Mouse (Mus musculus) CH12.LX (cell line): ENCODE data around the gene St6galnac4. TPM values are rescaled to one million over a fixed set of nuclear protein-coding genes. Genes with fewer than 3 reads are reported as not detected.
A peak's percentile ranks its signal among the peaks of the same experiment; 100 is the strongest.

Experiments
- DNase-seq: peaks from one replicate; pipeline ENCODE4 v3.0.0-alpha.2; 2013; ENCODE audit errors: extremely low read depth
- H3K27ac ChIP-seq: 2 replicates; pipeline ENCODE4 v1.5.1; 2012; ENCODE audit warnings: low read depth, mild to moderate bottlenecking, control low read depth, moderate library complexity; ENCODE audit not compliant: insufficient read depth
- H3K27me3 ChIP-seq: replicated peaks from 2 replicates; pipeline ENCODE3; 2012; ENCODE audit warnings: inconsistent platforms
- H3K36me3 ChIP-seq, 2 experiments: replicated peaks in 1 of 2; 2 replicates each; pipeline versions ENCODE3 to v1.6.1; 2012; ENCODE audit warnings: inconsistent platforms in 1 of 2, low read length in 1 of 2, mild to moderate bottlenecking in 1 of 2, mixed read lengths in 1 of 2, moderate library complexity in 1 of 2; ENCODE audit not compliant: control insufficient read depth in 1 of 2, insufficient read depth in 1 of 2
- H3K4me1 ChIP-seq, 2 experiments: 2 replicates each; pipeline ENCODE4 v1.6.1; 2012; ENCODE audit warnings: inconsistent platforms in 1 of 2, moderate library complexity in 1 of 2; ENCODE audit not compliant: insufficient read depth in 2 of 2, control insufficient read depth in 1 of 2
- H3K4me2 ChIP-seq: 2 replicates; pipeline ENCODE4 v1.6.1; 2012; ENCODE audit warnings: low read depth, mild to moderate bottlenecking, control low read depth; ENCODE audit not compliant: poor library complexity, insufficient read depth, severe bottlenecking
- H3K4me3 ChIP-seq, 3 experiments: fragments of 150-350 bp in 1 of 3; sonication (generic) in 1 of 3; replicated peaks in 1 of 3; 2 replicates each; pipeline versions ENCODE3 to v1.5.1; 2011 to 2012; ENCODE audit warnings: low read depth in 2 of 3, low read length in 2 of 3, mild to moderate bottlenecking in 2 of 3, moderate library complexity in 2 of 3, control low read depth in 1 of 3, improper control_type of control experiment in 1 of 3, inconsistent platforms in 1 of 3, mixed read lengths in 1 of 3; ENCODE audit not compliant: poor library complexity in 1 of 3
- H3K79me2 ChIP-seq: replicated peaks from 2 replicates; pipeline ENCODE4 v1.6.1; 2012; ENCODE audit warnings: mild to moderate bottlenecking, moderate library complexity; ENCODE audit not compliant: control insufficient read depth, poor library complexity, insufficient read depth, severe bottlenecking; ENCODE audit errors: extremely low read depth
- H3K9ac ChIP-seq: 2 replicates; pipeline ENCODE4 v1.6.1; 2012; ENCODE audit warnings: low read depth, mild to moderate bottlenecking, control low read depth, moderate library complexity; ENCODE audit not compliant: insufficient read depth
- H3K9me3 ChIP-seq: replicated peaks from 2 replicates; pipeline ENCODE3; 2012; ENCODE audit warnings: low read length, inconsistent platforms, mixed read lengths
- CHD2 ChIP-seq: IDR thresholded peaks from 2 replicates; pipeline ENCODE4 v1.6.1; 2011; ENCODE audit warnings: low read length, improper control_type of control experiment
- CTCF ChIP-seq, 2 experiments: IDR thresholded peaks in 1 of 2; conservative IDR thresholded peaks in 1 of 2; 2 replicates each; pipeline ENCODE4 v1.5.1; 2011 to 2012; ENCODE audit warnings: low read depth in 2 of 2, low read length in 2 of 2, improper control_type of control experiment in 1 of 2, inconsistent platforms in 1 of 2, mild to moderate bottlenecking in 1 of 2, moderate library complexity in 1 of 2
- ELF1 ChIP-seq: IDR thresholded peaks from 2 replicates; pipeline ENCODE4 v1.6.1; 2014; ENCODE audit warnings: low read depth, mild to moderate bottlenecking, inconsistent platforms, low read length, improper control_type of control experiment
- HCFC1 ChIP-seq: IDR thresholded peaks from 2 replicates; pipeline ENCODE4 v1.6.1; 2012; ENCODE audit warnings: low read depth, mild to moderate bottlenecking, inconsistent platforms, low read length, improper control_type of control experiment
- KAT2A ChIP-seq: IDR thresholded peaks from 2 replicates; pipeline ENCODE4 v1.6.1; 2012; ENCODE audit warnings: low read length, improper control_type of control experiment, inconsistent platforms; ENCODE audit not compliant: insufficient replicate concordance
- MAFK ChIP-seq: IDR thresholded peaks from 2 replicates; pipeline ENCODE4 v1.6.1; 2011; ENCODE audit warnings: low read length, improper control_type of control experiment; ENCODE audit not compliant: insufficient replicate concordance
- MEF2A ChIP-seq: IDR thresholded peaks from 2 replicates; pipeline ENCODE4 v1.6.1; 2014; ENCODE audit warnings: low read depth, mild to moderate bottlenecking, inconsistent platforms, low read length, improper control_type of control experiment, borderline replicate concordance
- MXI1 ChIP-seq: IDR thresholded peaks from 2 replicates; pipeline ENCODE4 v1.6.1; 2011; ENCODE audit warnings: mild to moderate bottlenecking, low read depth, low read length, improper control_type of control experiment
- PAX5 ChIP-seq: IDR thresholded peaks from 2 replicates; pipeline ENCODE4 v1.6.1; 2012; ENCODE audit warnings: low read length, inconsistent platforms, mixed read lengths
- RAD21 ChIP-seq: IDR thresholded peaks from 2 replicates; pipeline ENCODE4 v1.6.1; 2011; ENCODE audit warnings: low read depth, mild to moderate bottlenecking, low read length, improper control_type of control experiment, moderate library complexity
- RCOR1 ChIP-seq: conservative IDR thresholded peaks from 2 replicates; pipeline ENCODE4 v1.6.1; 2012; ENCODE audit warnings: low read depth, mild to moderate bottlenecking, inconsistent platforms, low read length, improper control_type of control experiment
- SIN3A ChIP-seq: IDR thresholded peaks from 2 replicates; pipeline ENCODE4 v1.6.1; 2012; ENCODE audit warnings: low read length, improper control_type of control experiment, inconsistent platforms
- SMC3 ChIP-seq: IDR thresholded peaks from 2 replicates; pipeline ENCODE4 v1.6.1; 2011; ENCODE audit warnings: low read depth, low read length, improper control_type of control experiment
- UBTF ChIP-seq: IDR thresholded peaks from 2 replicates; pipeline ENCODE4 v1.6.1; 2012; ENCODE audit warnings: low read depth, mild to moderate bottlenecking, inconsistent platforms, low read length, improper control_type of control experiment, moderate library complexity
- ZMIZ1 ChIP-seq: IDR thresholded peaks from 2 replicates; pipeline ENCODE4 v1.6.1; 2012; ENCODE audit warnings: low read depth, mild to moderate bottlenecking, inconsistent platforms, low read length, improper control_type of control experiment
- dilution Hi-C: fragments of 300-500 bp; cut with MboI; formaldehyde crosslinking; loops from 2 replicates; pipeline ENCODE4 v1.14.3; 2020; ENCODE audit warnings: low sequenced_read_pairs; ENCODE audit not compliant: extremely low pct_unique_long_range_greater_than_20kb, extremely low pct_ligation_motif_present
- in situ Hi-C: fragments of 300-500 bp; cut with MboI; formaldehyde crosslinking; loops from 3 replicates; pipeline ENCODE4 v1.14.3; 2019; ENCODE audit warnings: low sequenced_read_pairs, low pct_ligation_motif_present, low pct_unique_long_range_greater_than_20kb, mixed read lengths
- polyA plus RNA-seq: library from polyadenylated mRNA; unstranded; fragments of >175 nt; gene quantifications from 2 replicates; pipeline ENCODE4 v1.2.1, GENCODE M21; 2012; ENCODE audit warnings: low read depth; ENCODE audit not compliant: insufficient read length
- total RNA-seq, 2 experiments: library from RNA; depleted of rRNA; stranded (reverse); fragments of 300-350 nt in 1 of 2; fragments of >200 nt in 1 of 2; gene quantifications; 2 replicates each; pipeline ENCODE4 v1.2.3; 2012 to 2014

Gene St6galnac4
- total and polyA plus RNA-seq, 3 experiments, result 51.9 to 81.7 (median 58.3) TPM

DNA sequence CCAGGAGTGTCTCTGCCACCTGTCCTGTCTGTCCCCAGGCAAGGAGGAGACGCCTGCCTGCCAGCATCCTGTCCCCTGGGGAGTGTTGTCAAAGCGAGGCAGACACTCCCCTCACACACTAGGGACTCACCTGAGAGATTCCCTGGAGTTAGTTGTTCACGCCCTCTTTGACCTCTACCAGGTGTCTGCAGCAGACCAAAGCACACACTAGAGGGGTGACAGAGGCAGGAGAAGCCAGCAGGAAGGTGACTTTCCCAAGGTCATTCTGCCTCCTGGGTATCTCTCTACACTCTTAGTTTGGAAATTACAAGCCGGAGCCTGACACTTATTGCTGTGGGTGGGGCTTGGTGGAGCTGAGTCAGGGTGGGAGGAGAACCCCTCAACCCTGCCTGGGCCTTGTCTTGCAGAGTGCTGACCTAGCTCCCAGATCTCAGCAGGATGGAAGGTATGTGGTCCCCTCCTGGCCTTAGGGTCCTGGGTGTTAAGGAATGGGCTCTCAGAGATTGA lies 41.2 kb downstream of the St6galnac4 start:
- no peak overlapping the region for H3K4me2 ChIP-seq
- dilution Hi-C loops, result no loop called here
- no peak overlapping the region for H3K9ac ChIP-seq
- no peaks in the 10 kb centered on the region for H3K27me3 ChIP-seq
- H3K36me3 ChIP-seq, result peaks cover 0 to under 1% of the 10 kb centered on the region in 2 experiments
- in situ Hi-C loops, result no loop called here
- H3K27ac ChIP-seq, result no peak overlapping the region
- TF ChIP-seq MEF2A, result no peak
- TF ChIP-seq ELF1, result no peak
- no peak for TF ChIP-seq HCFC1
- no peak for TF ChIP-seq KAT2A
- TF ChIP-seq CTCF (conservative IDR thresholded peaks at IDR 0.05 in 1 of 2, IDR thresholded peaks at IDR 0.05 in 1 of 2; ENCODE audit: low read depth in 2 of 2, low read length in 2 of 2), result no peak
- no peak for TF ChIP-seq PAX5
- TF ChIP-seq SIN3A, result no peak
- TF ChIP-seq, all 38 proteins: peak for 0
- Histone ChIP-seq H3K4me3 (no peak overlapping the region), H3K79me2 (no peaks in the 10 kb centered on the region), H3K9me3 (no peaks in the 10 kb centered on the region), H3K4me1 (peaks cover 14 to 33% of the 10 kb centered on the region in 2 experiments)
- no peak for DNase-seq

- H3K4me1 ChIP-seq, result peaks cover 14 to 33% of the 10 kb centered on the region in 2 experiments
- H3K36me3 ChIP-seq, result peaks cover 0 to under 1% of the 10 kb centered on the region in 2 experiments
- H3K79me2 ChIP-seq, result no peaks in the 10 kb centered on the region
- H3K9ac ChIP-seq, result no peak overlapping the region
- TF ChIP-seq CHD2, result no peak
- TF ChIP-seq HCFC1, result no peak
- TF ChIP-seq MAFK, result no peak
- TF ChIP-seq MEF2A, result no peak
- TF ChIP-seq RAD21, result no peak
- TF ChIP-seq UBTF, result no peak
- no peak for TF ChIP-seq ZMIZ1
- no peak for TF ChIP-seq SMC3
- H3K27ac ChIP-seq, result no peak overlapping the region
- no peaks in the 10 kb centered on the region for H3K9me3 ChIP-seq
- no peak for DNase-seq
- H3K27me3 ChIP-seq, result no peaks in the 10 kb centered on the region
- in situ Hi-C loops (no loop called here), dilution Hi-C loops (no loop called here)
- H3K4me2 ChIP-seq, result no peak overlapping the region
- H3K4me3 ChIP-seq, result no peak overlapping the region
Observed at GRCm38 (mm10) chr2:32628729-32629128, 41.8 kb downstream of the St6galnac4 start.

DNA sequence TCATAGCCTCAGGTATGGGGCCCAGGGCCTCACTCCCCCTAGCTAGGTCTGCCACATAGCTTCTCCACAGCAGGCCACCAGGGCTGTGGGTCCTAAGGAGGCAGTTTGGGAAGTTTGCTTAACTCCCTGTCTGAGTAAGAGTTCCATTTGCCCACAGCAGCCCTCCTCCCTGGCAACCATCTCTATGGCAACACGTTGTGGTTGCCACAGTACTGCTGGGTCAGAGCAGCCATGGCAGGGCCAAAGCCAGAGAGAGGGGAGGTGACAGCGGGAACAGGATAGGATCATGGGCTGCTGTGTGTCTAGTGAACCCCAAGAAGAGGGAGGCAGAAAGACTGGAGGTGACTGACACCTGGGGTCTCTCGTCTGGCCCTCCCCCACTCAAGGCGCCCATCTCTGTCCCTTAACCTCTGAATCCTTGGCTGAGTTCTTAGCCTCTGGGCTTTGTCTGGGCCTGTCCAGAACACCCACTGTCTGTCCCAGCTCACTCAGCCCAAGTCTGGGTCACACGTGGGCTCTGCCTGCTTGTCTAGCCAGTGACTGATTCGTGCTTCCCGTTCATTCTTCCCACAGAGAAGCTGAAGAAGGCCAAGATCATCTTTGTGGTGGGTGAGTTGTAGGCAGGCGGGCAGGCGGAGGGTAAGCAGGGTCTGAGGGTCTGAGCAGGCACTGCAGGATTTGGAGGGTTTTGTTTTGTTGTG lies 42.5 kb downstream of the St6galnac4 start:
- Histone ChIP-seq H3K4me2 (no peak overlapping the region), H3K27ac (no peak overlapping the region)
- dilution Hi-C loops, result no loop called here

More for the DNA sequence above, 42.5 kb downstream of the St6galnac4 start:
- Histone ChIP-seq H3K27me3 (no peaks in the 10 kb centered on the region), H3K4me1 (peaks cover 14 to 34% of the 10 kb centered on the region in 2 experiments), H3K9ac (no peak overlapping the region), H3K36me3 (peaks cover 0 to 2% of the 10 kb centered on the region in 2 experiments), H3K79me2 (no peaks in the 10 kb centered on the region), H3K4me3 (no peak overlapping the region), H3K9me3 (no peaks in the 10 kb centered on the region)
- DNase-seq, result peak; percentile 36
- in situ Hi-C loops, result no loop called here
- TF ChIP-seq MXI1 (peak; percentile 91), RCOR1 (no peak)
- TF ChIP-seq, all 38 proteins: peak for 1
